Mouse (Mus musculus) embryo, embryonic 9.5 days (tissue): Measurements from ENCODE around the gene 3830406C13Rik.

Experiments
- DNase-seq: peaks from one replicate; pipeline ENCODE4 v3.0.0-alpha.2; 2017; ENCODE audit errors: extremely low spot score

3830406C13Rik gene

DNA sequence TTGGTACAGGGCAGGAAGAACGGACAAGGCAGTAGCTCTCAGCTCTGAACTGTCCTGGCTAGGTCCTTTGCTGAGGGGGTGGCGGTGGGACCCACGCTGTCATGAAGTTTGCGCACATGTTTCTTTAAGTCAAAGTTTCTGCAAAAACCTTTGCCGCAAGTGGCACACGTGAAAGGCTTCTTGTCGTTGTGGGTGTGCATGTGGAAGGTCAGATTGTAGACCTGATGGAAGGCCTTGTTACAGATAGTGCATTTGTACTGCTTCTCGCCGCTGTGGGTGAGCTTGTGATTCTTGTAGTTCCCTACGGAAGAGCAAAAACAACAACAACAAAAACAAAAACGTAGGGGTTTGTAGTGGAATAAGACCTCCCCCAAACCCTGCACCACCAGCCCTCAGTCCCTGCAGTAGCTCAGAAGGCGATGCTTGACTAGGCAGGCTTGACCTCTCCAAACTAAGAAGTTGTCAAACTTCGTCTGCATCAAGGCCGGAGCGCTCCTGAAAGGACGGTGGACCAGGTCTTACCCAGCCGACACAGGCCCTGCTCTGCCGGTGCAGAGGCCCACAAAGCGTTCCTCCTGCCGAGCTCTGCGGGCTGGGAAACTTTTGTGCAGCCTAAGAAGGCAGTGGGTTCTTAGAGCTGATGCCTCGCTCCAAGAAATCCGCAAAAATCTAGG lies 58.6 kb downstream of the 3830406C13Rik start:
- DNase-seq = peak; percentile 49

DNA sequence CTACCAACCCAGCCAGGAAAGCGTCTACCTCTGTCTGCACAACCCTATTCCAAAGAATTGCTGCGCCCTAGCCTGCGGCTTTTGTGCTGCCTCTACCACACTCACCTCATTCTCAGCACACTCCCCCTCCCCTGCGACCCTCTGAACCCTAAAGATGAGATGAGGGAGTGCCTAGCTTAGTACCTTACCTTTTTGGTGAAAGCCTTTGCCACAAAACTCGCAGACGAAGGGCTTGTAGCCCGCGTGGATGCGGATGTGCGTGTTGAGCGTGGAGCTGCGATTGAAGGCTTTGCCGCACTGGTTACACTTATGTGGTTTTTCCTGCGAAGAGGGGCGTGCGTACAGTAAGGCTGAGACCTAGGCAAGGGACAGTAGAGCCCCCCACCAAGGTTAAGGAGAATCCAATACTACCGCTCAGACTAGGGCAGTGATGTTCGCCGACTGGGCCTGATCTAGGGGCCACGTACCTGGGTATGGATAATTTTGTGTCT lies 59.5 kb downstream of the 3830406C13Rik start:
- DNase-seq = no peak

- peak; percentile 42 for DNase-seq
These were observed 60.2 kb downstream of the 3830406C13Rik start for GRCm38 (mm10) chr14:12344061-12344745.

DNA sequence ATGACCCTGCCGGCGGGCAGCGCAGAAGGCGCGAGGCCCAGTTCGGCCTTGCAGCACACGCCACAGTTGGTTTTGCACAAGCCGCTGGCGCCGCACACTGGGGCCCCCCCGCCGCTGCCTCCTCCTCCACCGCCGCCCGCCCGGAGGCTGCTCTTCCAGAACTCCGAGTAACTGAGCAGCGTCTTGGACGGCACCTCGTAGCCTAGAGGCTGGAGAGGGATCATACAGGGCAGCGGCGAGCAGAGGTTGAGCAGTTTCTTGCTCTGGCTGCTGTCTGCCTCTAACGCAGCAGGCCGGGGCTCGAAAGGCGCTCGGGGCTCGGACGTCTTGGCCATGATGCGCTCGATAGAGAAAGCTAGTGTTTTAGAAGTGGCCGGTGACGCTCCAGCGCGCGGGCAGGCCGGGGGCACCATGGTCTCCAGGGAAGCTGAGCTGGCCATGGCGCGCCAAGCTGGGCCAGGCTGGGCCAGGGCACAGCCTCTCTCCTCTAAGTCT lies 60.8 kb downstream of the 3830406C13Rik start:
- peak; percentile 60 for DNase-seq

DNA sequence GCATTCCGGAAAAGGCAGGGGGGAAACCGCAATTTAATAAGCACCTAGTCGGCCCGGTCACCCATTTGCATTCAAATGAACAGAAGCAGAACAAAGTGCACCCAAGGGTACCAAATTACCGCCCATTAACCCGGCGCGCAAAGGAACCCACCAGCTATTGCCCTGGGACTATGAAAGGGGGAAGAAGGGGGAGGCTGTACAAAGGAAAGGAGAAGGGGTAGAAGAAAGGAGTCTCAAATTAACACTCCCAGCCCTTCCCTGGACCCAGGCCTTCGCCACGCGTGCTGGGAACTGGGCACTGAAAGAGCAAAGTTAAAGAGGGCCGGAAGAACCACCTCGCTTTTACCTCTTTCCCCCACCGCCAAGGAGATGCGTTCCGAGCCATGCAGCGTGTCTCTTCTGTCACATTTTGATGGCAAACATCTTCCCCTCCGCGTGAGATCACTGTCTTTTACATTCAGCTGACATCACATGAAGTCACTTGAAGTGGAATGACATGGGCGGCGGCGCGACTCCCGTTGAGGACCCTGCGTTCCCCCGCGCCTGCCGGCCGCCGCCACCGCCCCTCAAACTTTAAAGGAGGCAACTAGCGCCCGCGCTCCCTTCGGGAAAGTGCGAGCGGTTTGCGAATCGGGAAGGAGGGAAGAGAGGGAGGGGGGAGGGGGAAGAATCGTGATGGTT lies 61.4 kb downstream of the 3830406C13Rik start:
- DNase-seq = peak; percentile 37

GRCm38 (mm10) chr14:12346011-12346864 lies 62.3 kb downstream of the 3830406C13Rik start:
- peak; percentile 59 for DNase-seq

DNA sequence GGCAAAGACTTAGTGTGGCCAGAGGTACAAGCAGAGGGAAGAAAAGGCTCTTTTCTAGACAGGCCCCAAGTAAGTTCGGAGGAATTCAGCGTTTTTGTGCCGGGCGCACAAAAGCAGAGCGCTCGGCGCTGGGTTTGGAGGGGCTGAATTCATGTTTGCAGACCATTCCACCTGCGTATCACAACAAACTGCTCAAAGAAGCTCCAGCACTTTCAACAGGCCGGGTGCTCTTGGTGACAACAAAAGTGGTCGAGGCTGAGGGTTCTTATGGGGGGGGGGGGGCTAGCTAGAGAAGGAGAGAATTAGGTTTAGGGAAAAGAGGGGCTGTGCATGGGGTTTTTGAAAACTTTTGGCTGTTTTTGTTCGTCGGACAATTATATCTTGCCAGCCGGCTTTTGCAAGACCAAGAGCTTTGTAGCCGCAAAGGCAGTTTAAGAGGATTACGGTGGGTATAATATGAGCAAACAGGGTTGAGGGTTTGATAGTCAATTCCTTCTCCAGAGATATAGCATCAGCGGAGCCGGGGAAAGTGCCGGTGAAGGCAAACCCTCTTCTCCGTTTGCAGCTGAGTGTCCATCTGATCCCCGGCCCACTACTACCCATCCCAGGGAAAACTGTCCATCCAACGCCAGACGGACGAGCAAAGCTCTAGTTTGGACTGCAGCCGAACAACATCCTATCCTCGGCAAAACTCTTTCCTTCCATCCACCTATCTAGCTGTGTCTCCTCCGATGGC lies 63.1 kb downstream of the 3830406C13Rik start:
- DNase-seq = peak; percentile 48

DNA sequence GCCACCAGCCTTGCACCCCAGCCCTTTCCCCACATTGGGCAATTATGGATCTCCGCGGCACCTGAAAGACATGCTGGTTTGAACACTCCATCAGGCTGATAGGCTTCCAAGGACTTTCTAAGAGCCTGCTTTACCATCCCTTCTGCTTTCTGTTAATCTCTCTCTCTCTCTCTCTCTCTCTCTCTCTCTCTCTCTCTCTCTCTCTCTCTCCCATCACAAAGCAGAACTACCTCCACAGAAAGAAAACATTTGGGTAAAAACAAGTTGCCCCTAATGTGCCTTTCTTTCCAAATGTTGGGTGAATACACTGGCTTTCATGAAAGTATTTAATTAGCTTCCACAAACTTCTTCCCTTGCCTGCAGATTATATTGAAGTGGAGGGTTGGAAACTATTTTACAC lies 64.1 kb downstream of the 3830406C13Rik start, which contains the start of gene Fezf2:
Fezf2 (minus strand) TSS at position 101 of the 400 bp plus-strand sequence.
- DNase-seq = no peak

DNA sequence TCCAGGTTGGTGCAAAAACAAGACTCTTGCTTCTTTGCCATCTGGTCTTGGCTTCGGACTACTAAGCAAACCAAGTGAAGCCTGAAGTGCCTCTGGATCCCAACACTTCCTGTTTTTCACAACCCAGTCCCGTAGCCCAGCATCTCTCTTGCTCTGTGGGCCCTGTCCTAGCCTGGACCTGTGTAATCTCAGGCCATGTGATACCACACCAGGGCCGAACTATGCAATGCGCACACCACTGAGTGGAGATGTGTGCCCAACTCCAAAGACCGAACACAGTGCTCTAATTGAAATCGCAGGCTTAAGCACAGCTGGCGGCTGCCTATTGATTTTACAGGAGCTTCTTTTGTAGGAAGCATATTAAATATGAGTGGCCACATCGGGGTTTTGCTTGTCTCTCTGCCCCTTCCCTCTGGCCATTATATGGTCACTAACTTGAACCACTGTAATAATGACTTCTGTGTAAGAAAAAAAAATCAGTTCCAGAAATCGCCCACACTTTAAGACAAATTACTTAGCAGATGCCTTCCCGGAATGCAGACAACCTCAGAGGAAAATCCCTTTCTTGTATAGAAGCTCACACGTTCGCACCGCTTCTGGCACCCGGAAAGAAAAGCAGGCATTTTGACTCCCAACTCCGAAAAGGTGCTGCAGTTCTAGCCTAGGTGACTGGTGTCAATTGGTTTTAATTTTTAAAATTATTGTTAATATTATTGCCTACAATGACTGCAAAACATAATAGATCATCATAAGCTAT lies 65.5 kb downstream of the 3830406C13Rik start:
- peak; percentile 48 for DNase-seq

DNA sequence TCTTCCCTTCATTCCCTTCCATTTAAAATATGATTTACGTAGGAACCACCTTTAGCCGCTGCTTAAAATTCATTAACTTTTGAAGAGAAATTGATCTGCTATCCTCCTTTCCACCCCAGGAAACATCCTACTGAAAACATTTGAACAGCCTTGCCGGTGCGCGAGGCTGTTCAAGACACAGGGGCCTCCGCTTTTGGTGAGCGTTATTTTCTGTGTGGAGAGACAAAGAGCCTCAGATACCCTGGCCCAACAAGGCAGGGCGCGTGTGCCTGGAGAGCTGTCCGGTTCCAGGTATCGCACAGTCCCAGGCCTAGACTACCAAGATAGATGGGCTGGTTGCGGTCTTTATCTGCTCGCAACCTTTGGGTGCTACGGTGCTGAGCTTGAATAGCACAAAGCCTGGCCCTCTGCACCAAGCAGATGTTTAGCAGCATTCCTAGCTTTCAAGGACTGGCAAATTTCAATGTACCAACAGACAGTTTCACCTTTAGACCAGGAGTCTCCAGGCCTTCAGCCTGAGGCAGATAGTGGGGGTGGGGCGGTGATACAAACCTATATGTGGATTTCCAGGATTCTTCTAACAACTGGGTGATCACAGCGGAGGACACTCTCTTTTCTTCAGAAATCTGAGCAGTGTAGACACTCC lies 66.4 kb downstream of the 3830406C13Rik start:
- DNase-seq = no peak
